Mouse (Mus musculus) fibroblast of lung, adult 2 months (primary cell): Measurements from ENCODE around the gene Dab1.

ENCODE experiments used
- DNase-seq: peaks from one replicate; pipeline ENCODE4 v3.0.0-alpha.2; 2011; ENCODE audit warnings: low read depth

Dab1 gene

DNA sequence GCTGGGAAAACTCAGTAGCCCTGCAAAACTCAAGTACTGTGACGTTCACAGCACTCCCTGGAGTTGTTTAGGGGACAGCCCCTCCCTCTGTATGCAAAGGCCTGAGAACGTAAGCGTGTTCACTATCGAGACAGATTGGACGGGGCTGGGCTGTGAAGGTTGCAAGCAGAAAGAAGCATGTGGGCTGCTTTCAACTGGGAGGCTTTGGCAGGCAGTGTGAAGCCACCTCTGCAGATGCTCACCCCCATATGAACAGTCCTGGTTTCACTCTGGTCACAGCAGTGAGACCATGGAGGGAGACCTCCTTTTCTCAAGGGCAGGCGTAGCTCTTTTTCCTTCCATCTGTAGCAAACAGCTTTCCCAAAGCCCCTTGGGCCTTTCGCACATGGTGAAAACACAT, 1059.1 kb downstream of the Dab1 start:
- no peak for DNase-seq

DNA sequence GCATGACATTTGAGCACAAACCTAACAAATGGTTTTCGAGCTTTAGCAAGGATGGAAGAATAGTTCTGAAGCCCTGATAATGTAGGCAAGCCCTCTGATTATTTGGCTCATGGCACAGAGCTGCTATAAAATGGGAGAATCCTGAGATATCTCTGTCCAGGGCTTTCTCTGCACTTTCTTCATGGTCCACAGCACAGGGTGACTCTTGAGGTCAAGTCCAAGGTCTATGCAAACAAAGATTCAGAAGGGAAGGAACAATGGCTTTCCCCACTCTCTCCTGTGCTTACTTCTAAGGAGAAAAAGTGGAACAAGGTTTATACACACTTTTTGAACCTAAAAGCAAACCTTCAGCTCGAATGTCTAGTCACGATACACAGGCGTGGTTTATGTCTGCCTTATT, 1061.3 kb downstream of the Dab1 start:
- DNase-seq, result no peak

DNA sequence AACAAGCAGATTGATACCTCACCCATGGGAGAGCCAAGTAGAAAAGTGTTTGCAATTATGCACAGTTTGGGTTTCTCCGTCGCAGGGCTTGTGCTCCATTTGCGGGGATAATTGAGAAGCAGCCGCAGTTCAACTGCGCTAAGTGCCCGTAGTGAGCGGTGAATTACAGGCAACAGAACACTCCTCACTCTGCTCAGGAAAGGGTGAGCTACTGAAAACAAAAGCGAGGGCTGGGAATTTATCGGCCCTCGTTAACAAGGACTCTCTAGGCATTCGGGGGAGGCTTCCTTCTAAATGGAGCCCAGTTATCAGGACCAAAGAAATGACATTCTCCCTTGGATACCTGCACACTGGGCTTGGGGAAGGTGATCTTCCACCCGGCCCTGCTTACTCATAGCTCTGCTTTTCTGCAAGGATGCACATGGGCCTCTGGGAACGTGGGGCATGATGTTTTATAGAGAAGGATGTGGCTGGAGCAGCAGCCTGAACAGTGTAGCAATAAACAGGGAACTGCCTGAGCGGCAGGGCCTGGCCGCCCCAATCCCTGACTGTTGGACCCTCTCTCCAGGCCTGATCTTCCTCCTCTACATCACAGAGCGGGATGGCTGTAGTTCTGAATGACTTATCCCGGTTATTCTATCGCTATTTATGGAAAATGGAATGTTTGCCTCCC, 1067.1 kb downstream of the Dab1 start:
- DNase-seq, result no peak

DNA sequence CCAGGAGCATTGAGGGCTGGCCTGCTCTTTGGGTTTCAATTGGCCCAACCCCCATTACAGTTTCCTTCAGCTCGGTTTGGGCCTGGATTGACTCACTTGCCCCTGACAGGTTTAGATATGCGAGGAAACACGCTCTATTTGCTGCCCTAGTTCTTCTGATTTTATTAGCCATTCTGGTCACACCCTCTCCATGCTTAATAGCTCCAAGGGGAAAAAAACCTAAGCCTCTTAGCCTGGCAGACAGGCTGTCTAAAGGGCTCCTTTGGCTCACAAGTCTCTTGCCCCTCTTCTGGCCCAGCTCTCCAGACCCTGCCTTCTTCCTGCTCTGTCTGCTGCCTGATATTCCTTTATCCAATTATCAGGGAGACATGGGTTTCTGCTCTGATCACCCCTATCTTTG, 1069.9 kb downstream of the Dab1 start:
- DNase-seq, result no peak

DNA sequence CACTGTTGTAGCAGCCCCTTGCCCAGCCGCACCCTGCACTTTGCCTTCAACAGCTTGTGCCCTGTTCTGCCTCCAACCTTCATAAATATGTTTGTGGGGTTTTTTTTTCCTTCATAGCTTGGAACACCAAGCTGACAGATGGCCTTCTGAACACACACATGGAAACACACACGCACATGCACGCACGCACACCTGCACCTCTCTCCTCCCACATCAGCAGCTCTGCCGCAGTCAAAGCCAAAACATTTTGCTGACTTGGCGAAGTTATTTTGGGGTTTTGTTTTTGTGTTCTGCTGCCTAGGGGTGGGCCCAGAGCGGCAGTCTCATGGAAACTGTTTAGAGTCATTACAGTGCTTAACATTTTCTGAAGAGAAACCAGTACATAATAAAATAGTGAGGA, 1071.9 kb downstream of the Dab1 start:
- DNase-seq, result no peak

DNA sequence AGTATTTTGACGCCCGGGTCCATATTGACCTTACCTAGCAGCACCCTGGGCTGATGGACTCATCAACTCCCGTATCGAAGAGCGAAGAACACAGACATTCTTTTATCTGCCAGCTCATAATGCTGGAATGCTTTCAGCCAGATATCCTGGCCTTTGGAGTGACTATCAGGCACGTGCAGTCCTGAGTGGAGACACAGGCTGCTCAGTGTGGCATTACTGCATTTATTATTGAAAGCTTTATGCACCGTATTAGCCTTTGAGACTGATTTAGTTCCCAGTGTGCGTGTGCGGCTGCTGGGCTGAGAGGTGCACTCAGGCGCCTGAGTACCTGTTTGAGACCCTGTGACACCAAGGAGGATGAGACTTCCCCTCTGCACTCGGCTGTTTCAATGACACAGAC, 1075.0 kb downstream of the Dab1 start:
- no peak for DNase-seq

DNA sequence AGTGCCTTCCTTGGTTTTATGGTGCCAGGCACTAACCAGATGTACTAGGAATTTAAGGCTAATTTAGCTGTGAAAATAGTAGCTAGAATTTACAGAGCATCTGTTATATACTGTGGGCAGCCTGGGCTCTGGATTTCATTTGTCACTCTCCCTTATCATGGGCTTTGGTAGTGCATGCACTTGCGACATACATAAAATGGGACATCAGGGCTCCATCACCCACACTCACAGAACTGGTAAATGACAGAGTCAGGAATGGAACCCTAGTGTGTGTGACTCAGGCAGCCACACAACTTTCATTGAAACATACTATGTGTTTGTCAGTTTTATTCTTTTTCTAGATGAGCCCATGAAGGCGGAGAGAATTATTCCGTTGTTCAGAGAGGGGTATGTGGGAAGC, 1077.4 kb downstream of the Dab1 start:
- DNase-seq, result no peak

DNA sequence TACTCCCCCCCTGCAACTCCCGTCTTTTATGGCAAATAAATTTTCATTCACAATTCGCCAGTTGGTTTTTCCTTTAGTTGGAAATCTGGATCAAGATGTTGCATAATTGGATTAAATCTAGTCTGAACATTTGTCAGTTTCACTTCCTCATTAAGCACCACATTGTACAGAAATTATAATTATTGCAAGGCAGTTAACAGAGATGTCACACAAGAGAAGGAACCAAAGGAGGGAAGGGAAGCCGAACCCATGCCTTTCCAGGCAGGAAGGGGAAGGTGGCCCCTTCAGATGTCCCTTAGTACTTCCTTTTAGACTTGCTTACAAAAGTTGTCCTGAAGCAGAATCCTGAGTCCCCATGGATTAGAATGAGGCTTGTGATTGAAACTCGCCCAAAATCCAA, 1078.5 kb downstream of the Dab1 start:
- DNase-seq, result no peak

DNA sequence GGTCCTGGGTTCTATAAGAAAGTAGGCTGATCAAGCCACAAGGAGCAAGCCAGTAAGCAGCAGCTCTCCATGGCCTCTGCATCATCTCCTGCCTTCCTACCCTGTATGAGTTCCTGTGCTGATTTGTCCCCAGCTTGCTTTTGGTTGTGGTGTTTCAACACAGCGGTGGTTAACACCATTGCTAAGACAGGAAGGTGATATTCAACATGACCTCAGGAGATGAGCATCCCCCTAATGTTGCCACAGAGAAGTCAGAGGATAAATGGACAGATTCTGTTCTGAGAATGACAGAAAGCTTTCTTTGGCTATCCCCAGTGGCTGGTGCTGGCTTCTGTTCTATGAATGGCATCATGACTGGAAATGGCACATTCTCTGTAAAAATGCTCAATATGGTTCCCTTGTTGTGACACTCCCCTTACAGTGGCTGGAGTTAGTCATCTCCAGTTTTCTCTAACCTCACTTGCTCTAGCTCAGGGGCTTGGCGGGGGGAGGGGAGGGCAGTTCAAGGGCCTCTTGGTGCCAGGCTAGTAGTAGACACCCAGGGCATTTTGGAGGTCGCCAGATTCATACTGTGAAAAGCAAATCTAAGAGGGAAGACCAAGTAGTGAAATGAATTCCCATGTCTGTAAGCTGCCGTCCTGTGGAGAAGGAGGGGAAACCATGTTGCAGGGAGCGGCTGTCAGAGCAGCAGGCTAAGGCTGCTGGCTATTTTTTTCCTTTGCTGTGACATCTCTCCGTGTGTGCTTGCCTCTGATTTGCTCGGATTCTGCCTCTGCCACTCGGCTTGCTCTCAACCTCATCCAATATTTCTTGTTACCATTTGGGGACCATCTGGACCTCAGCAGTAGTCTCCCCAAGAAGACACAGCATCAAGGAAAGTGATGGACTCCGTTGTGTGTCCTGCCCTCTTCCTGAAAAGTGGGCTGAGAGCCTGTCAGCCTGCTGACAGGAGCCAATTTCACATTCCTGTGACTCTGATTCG, 1086.8 kb downstream of the Dab1 start:
- DNase-seq, result no peak

DNA sequence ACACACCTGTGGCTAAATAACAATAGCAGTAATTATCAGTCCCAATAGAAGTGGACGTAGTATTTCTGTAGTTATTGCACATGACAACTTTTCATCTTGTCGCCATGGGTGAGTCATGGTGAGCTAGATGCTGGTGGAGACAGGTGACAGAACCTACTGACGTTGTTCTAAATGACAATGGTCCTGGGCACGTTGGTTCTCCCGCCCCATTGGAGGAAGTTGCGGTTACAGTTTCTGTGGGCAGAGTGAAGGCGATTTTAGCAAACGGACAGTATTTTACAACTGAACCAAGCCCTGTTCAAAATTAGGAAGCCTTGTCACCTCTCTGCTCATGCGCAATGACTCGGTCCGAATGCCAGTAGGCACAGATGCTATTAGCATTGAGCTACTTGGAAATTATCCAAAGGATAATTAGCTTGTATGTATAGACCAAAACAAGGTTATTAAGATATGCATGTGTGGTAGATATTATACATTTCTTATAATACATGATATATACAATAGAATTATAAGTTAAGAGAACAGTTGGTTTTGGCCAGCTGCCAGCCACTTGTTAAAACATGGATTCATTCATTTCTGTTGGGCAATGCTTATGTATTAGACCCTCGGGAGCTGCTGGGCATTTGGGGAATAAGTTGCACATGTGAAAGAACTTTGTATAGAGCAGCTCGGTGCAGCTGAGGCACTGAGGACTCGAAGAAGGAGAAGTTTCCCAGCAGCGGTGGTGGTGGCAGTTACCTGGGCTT, 1093.4 kb downstream of the Dab1 start:
- no peak for DNase-seq

DNA sequence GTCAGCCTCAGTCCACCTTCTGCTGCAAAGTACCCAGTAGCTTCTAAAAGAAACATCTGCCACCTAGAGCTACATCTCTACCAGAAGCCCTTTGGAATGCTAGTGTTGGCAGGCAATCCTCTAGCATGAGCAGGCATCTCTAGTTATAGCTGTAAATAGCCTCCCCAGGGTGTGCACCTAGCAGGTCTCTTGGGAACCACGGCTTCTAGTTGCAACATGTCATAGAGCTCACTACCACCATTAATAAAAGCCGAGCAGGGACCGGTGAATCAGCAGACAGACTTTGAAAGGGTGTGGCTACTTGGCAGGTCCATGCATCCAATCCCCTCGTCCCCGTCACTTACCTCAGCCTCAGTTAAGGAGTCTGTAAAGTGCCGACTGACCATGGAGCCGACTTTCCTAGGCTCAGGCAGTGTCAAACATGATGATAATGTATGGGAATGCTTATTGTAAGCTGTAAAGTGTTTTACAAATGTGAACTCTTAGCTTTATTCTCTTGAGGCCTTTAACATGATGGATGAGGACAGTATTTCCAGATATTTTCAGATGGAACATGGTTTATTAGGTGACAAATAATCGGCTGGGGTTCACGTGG, 1095.9 kb downstream of the Dab1 start:
- no peak for DNase-seq

DNA sequence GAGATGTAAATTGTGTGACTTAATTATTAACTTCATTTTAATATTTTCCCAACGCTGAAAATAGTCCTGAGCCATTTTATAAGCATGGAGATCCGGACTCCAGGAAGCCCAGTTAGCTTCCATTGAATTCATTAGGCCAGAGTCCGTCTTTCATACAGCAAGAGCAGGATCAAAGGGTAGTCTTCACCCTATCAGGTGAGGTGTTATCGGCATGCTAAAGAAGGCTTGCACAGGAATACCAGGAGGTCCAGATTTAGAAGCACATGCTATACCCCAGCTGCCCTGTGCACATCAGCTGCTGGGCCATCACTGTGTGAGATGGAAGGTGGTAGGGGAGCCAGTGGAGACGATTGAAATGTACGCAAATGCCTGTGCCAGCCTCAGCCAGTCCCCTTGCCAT, 1096.7 kb downstream of the Dab1 start:
- DNase-seq, result no peak

DNA sequence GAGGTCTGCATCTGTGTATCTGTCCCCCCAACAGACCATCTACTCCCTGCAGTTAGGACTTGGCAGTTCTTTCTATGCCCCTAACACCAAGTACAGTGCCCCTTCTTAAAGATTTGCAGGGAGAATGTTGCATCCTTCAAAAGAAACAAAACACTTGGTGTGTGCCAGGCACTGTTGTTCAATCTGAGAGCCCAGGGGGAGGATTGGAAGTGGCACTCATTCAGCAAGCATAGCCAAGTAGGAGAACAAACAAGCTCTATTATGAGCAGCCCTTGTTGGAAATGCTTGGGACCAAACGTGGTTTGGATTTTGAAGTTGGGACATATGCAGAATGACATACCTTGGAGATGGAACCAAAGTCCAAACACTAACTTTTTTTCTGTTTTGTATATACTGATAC, 1097.3 kb downstream of the Dab1 start:
- no peak for DNase-seq

DNA sequence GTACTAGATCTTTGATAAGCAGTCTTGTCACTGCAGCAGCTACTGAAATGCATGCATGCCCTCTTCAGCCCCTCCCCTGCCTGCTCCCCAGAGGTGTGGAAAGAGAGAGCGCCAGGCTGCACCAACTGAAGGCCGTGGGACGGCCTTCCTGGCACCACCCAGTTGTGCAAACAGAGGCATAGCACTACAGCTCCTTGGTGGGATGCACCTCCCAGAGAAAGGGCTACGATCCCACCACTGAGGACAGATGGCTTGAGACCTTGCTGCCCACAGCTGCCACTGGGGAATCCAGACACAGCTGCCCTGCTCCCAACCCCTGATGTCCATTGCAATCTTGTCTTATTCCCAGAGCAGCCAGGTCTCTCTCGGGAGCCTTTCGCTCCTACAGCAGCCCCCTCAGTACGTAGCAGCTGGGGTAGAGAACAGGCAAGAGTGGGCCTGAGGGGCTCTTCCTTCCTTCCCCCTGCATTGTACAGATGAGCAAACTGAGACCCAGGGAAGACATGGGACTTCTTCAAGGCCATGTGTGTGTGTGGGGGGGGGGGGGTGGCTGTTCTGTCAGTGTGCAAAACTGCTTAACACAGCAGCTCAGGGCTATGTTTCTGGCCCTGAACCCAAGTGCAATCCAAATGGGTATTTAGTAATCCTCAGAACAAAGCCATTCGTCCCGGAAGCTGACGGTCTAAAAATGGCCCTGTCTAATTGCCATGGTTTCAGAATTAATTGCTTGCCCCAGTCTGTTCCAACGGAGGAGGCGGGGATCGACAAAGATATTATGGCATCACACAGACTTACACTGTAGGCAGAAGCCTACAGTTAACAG, 1100.0 kb downstream of the Dab1 start:
- DNase-seq, result no peak

DNA sequence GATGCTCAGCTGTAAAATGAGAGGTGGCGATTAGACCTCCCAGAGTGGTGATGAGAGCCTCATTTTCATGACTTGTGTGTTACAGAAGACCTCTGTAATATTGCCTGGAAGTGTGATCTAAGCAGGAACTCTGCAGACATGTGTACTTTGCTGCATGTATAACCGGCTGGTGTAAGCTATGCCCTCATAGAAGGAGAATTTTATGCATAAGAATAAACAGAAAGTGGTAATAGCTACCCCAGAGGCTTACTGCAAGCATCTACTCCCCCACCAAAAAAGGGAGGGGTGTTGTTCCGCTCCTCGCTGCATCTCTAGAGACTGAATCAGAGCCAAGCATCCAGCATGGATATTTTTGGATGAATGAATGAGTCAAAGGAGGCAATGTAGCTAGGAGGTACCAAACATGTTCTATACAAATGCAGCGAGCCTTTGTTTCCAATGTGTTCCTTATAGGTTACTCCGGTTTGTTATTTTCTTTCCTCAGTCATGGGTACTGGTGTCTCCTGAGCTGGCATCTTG, 1104.4 kb downstream of the Dab1 start:
- no peak for DNase-seq

DNA sequence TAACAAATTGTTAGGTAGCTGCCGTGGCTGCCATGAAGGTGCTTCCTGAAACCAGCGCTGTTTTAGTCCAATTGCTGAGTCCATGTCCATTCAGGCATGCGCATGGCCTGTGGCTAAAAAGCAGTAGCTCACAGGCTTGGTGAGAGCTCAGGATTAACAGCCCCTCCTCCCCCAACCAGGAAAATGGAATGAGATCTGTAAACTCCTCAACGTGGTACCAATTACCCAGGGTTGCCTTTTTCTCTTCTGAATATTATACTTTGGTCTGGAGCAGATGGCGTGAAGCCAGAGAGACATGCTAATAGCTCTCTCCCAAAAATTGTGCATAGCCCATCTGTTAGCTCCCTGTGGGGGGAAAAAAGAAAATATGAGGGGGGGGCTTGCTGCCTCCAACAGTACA, 1105.1 kb downstream of the Dab1 start:
- DNase-seq, result no peak

DNA sequence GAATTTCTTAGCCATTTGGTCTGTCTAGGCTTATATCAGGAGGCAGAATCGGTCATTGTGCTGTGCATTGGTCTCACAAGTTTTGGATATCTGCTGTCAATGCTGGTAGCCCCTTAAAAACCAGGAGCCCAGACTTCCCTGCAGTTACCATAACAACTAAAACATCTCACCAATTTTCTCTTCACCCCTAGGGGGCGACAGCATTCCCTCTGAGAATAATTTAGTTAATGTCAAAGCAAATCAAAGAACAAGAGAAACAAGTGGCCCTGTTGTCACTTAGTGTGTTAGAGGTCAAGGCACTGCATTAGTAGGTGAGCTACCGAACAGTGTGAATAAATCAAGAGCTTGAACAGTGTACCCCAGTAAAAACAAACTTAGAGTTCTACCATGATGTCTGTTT, 1106.5 kb downstream of the Dab1 start:
- DNase-seq, result no peak

DNA sequence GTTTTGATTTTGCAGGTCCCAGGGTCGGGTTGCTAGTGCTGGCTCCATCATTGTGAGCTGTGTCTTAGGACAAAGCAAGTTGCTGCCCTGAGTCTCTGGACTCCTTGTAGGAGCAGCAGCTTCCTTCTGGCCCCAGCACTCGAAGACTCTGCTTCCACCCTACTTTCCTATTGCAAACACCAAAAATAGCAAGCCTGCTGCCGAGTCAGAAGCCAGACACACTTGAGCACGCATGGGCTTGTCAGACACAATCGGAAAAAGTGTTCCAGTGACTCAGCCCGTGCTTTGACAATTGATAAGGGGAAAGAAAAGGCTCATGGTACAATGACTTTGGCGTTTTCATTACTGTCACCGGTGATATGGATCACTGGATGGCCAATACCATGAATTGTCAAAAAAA, 1110.0 kb downstream of the Dab1 start:
- DNase-seq, result no peak

DNA sequence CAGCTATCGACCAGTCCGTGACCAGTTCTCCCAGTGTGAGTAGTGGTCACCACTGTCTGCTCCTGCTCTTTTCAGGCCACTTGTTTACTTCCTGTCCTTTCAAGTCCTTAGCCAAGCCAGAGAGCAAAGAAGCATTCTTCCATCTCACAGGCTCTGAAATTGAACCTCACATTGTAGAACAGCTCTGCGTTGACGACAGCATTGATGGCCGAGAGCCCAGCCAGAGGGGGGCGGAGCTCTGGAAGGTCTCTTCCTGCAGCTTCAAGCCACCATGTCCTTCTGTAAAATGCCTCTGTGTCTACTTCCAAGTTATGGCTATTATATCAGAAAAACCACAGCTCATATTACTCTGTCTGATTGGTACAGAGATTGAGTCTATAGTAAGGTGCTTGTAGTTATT, 1127.3 kb downstream of the Dab1 start:
- DNase-seq, result no peak

DNA sequence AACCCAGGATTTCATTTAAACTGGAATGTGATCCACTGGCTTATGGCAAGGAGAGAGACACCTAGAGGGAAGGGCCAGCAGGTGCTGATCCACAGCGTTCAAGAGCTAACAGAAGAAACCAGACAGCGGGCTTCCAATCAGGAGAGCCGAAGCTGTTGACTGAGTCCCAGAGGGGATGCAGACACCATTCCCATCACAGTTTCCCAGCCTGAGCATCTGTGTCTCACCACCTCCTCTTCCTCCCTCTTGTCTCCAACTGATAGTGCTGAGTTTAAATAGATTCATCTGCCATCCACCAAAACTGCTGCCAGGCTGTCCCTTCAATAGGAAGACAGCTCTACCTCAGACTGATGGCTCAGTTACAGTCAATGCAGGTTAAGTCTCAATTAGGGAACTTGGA, 1134.9 kb downstream of the Dab1 start:
- DNase-seq, result no peak

DNA sequence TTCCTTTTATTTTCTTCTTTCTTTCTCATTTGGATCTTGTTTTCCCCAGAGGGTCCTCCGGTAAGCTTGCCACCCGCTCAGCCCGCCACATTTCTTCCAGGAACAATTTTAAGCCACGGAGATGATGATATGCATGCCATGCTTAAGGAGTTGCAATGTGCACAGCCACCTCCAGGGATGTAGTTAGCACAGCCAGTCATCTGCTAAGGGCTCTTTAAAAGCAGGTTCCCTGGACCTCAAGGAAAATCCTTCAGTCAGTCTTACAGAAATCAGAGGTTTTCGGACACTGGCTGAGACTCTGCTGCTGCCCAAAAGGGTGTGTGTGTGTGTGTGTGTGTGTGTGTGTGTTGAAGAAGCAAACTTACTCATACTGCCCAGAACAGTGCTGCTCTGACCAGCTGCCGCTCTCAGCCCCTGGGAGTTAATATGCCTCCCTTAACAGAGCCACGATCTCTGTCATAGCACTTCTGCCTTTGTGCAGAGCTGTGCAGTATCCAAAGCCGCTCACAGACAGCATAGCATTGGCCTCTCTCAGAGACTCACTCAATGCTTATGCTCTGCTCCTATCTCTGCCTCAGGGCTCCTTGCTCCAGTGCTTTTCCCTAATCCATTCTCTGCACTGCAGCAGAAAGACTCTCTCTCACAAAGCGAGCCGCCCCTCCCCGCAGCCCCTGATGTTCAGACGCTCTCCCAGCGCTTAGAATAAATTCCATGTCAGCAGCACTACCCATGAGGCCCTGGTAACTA, 1141.9 kb downstream of the Dab1 start:
- no peak for DNase-seq
